Mouse (Mus musculus) stomach, postnatal 0 days (tissue): Measurements from ENCODE around the gene Mphosph10. TPM values are rescaled to one million over a fixed set of nuclear protein-coding genes. Genes with fewer than 3 reads are reported as not detected.

Experiments
- ATAC-seq: fragments of 200-750 bp; cut with Nextera tagmentation; 2 replicates; pipeline ENCODE4 v1.8.0; 2017; ENCODE audit not compliant: low FRiP score, low TSS enrichment
- DNase-seq: peaks from one replicate; pipeline ENCODE4 v3.0.0-alpha.2; 2016; ENCODE audit warnings: low spot score
- H3K27ac ChIP-seq: fragments of 300-500 bp; sonication (generic); replicated peaks from 2 replicates; pipeline ENCODE4 v1.5.1; 2014; ENCODE audit warnings: mild to moderate bottlenecking, control low read depth
- H3K27me3 ChIP-seq: fragments of 300-500 bp; sonication (generic); 2 replicates; pipeline ENCODE4 v1.6.1; 2014; ENCODE audit warnings: low read length; ENCODE audit not compliant: control insufficient read depth, insufficient read depth
- H3K36me3 ChIP-seq: fragments of 300-500 bp; sonication (generic); 2 replicates; pipeline ENCODE4 v1.6.1; 2014; ENCODE audit warnings: low read length, mixed read lengths; ENCODE audit not compliant: control insufficient read depth, insufficient read depth
- H3K4me1 ChIP-seq: fragments of 300-500 bp; sonication (generic); replicated peaks from 2 replicates; pipeline ENCODE4 v1.6.1; 2014; ENCODE audit warnings: antibody characterized with exemption; ENCODE audit not compliant: control insufficient read depth, insufficient read depth
- H3K4me2 ChIP-seq: fragments of 300-500 bp; sonication (generic); replicated peaks from 2 replicates; pipeline ENCODE4 v1.6.1; 2014; ENCODE audit warnings: low read depth, mild to moderate bottlenecking, control low read depth, moderate library complexity
- H3K4me3 ChIP-seq: fragments of 300-500 bp; sonication (generic); 2 replicates; pipeline ENCODE4 v1.5.1; 2014; ENCODE audit warnings: low read depth, low read length, control low read depth
- H3K9ac ChIP-seq: fragments of 300-500 bp; sonication (generic); 2 replicates; pipeline ENCODE4 v1.6.1; 2014; ENCODE audit warnings: mild to moderate bottlenecking, low read length, control low read depth, mixed read lengths
- H3K9me3 ChIP-seq: fragments of 300-500 bp; sonication (generic); 2 replicates; pipeline ENCODE4 v1.6.1; 2016; ENCODE audit warnings: low read length; ENCODE audit not compliant: control insufficient read depth
- CTCF ChIP-seq: IDR thresholded peaks from 2 replicates; pipeline ENCODE4 v1.5.1; 2016; ENCODE audit warnings: antibody characterized with exemption, low read depth, mild to moderate bottlenecking, moderate library complexity
- EP300 ChIP-seq: optimal IDR thresholded peaks from 2 replicates; pipeline ENCODE3; 2016; ENCODE audit warnings: antibody characterized with exemption
- WGBS: fragments of 180-500 bp; shearing (Covaris S2); extraction: QIAGEN DNeasy Blood & Tissue Kit; methylation state at CpG from one replicate; pipeline ENCODE4 v1.1.7; 2014; 5-methylcytosine and 5-hydroxymethylcytosine counted together
- polyA plus RNA-seq: library from polyadenylated mRNA; unstranded; fragments of >200 nt; fragmentation: Nextera tagmentation; extraction: Ambion mirVana; gene quantifications from 2 replicates; pipeline ENCODE4 v1.2.1, GENCODE M21; 2015

The Mphosph10 gene
- polyA plus RNA-seq, 1 experiment from 2014 or later = 24.3 TPM

GRCm38 (mm10) chr7:64347813-64348212 lies 44.3 kb downstream of the Mphosph10 start:
- TF ChIP-seq CTCF (no peak), EP300 (no peak)
- H3K9ac ChIP-seq = no peak overlapping the region
- DNase-seq = no peak
- 91% methylated on average over 1 of the region's 1 CpGs for WGBS
- no peaks in the 10 kb centered on the region for H3K9me3 ChIP-seq
- no peak overlapping the region for H3K27ac ChIP-seq
- ATAC-seq = no peak
- H3K36me3 ChIP-seq = peaks cover 8% of the 10 kb centered on the region; the same call in 1 of the 2 replicates
- no peaks in the 10 kb centered on the region for H3K27me3 ChIP-seq
- H3K4me3 ChIP-seq = no peak overlapping the region
- H3K4me2 ChIP-seq = no peak overlapping the region
- no peaks in the 10 kb centered on the region for H3K4me1 ChIP-seq

GRCm38 (mm10) chr7:64332686-64333085 lies 59.4 kb downstream of the Mphosph10 start:
- no peaks in the 10 kb centered on the region for H3K27me3 ChIP-seq
- no peak for DNase-seq
- H3K9me3 ChIP-seq = no peaks in the 10 kb centered on the region
- no peak for TF ChIP-seq EP300
- no peak for TF ChIP-seq CTCF
- no peak overlapping the region for H3K9ac ChIP-seq
- 93% methylated on average over 1 of the region's 1 CpGs for WGBS
- no peak for ATAC-seq
- no peak overlapping the region for H3K4me2 ChIP-seq
- no peaks in the 10 kb centered on the region for H3K4me1 ChIP-seq
- H3K27ac ChIP-seq = no peak overlapping the region
- no peak overlapping the region for H3K4me3 ChIP-seq
- peaks cover 15% of the 10 kb centered on the region for H3K36me3 ChIP-seq

GRCm38 (mm10) chr7:64331309-64331708 lies 60.8 kb downstream of the Mphosph10 start:
- Histone ChIP-seq H3K4me2 (no peak overlapping the region), H3K36me3 (peaks cover 2% of the 10 kb centered on the region; the same call in 1 of the 2 replicates), H3K9ac (no peak overlapping the region), H3K4me1 (no peaks in the 10 kb centered on the region), H3K27ac (no peak overlapping the region), H3K27me3 (no peaks in the 10 kb centered on the region), H3K9me3 (no peaks in the 10 kb centered on the region), H3K4me3 (no peak overlapping the region)
- no peak for ATAC-seq
- 86% methylated on average over 3 of the region's 3 CpGs for WGBS
- DNase-seq = no peak
- TF ChIP-seq CTCF (no peak), EP300 (no peak)

GRCm38 (mm10) chr7:64327486-64327885 lies 64.6 kb downstream of the Mphosph10 start:
- ATAC-seq (no peak), DNase-seq (no peak)
- WGBS = 89% methylated on average over 4 of the region's 4 CpGs
- Histone ChIP-seq H3K27ac (no peak overlapping the region), H3K9ac (no peak overlapping the region), H3K4me2 (no peak overlapping the region), H3K4me3 (no peak overlapping the region), H3K36me3 (no peaks in the 10 kb centered on the region; the same call in 1 of the 2 replicates), H3K4me1 (no peaks in the 10 kb centered on the region), H3K27me3 (no peaks in the 10 kb centered on the region), H3K9me3 (no peaks in the 10 kb centered on the region)
- TF ChIP-seq CTCF (no peak), EP300 (no peak)

GRCm38 (mm10) chr7:64326892-64327291 lies 65.2 kb downstream of the Mphosph10 start:
- peaks cover 1% of the 10 kb centered on the region for H3K36me3 ChIP-seq
- DNase-seq = peak; percentile 82
- no peak overlapping the region for H3K4me3 ChIP-seq
- no peak overlapping the region for H3K9ac ChIP-seq
- WGBS = 18% methylated on average over 1 of the region's 1 CpGs
- H3K9me3 ChIP-seq = no peaks in the 10 kb centered on the region
- peak; percentile 67 for ATAC-seq
- H3K4me1 ChIP-seq = no peaks in the 10 kb centered on the region
- H3K27ac ChIP-seq = no peak overlapping the region
- TF ChIP-seq EP300 (no peak), CTCF (peak; percentile 89)
- no peaks in the 10 kb centered on the region for H3K27me3 ChIP-seq
- H3K4me2 ChIP-seq = no peak overlapping the region

Other genes starting within 250 kb of the Mphosph10 start
- 0.21 and 0.27 TPM in 2 replicates for gene Trpm1, start 238.4 kb downstream of the Mphosph10 start, polyA plus RNA-seq
- 5.3 and 5.4 TPM in 2 replicates for gene Mtmr10, start 104.6 kb downstream of the Mphosph10 start, polyA plus RNA-seq
- 2.7 and 2.9 TPM in 2 replicates for gene Fan1, start 18.2 kb downstream of the Mphosph10 start, polyA plus RNA-seq
- gene Mcee, start 339 bp upstream of the Mphosph10 start, polyA plus RNA-seq = 89.8 and 97.7 TPM in 2 replicates
- gene Apba2, start 109.4 kb upstream of the Mphosph10 start, polyA plus RNA-seq = 2.6 and 3.4 TPM in 2 replicates